Mouse (Mus musculus) megakaryocyte, embryonic 14.5 days (primary cell): Measurements from ENCODE around the gene Sugp1.

Source experiments
- FLI1 ChIP-seq: IDR thresholded peaks from 2 replicates; pipeline ENCODE4 v1.6.1; 2012; ENCODE audit warnings: low read length, inconsistent platforms, mixed read lengths
- GATA1 ChIP-seq: IDR thresholded peaks from 3 replicates; pipeline ENCODE4 v1.6.1; 2012; ENCODE audit warnings: mixed read lengths, low read length, inconsistent platforms, borderline replicate concordance

- no peak for TF ChIP-seq GATA1
- no peak for TF ChIP-seq FLI1
Measured at GRCm38 (mm10) chr8:70041885-70042546, 597 bp upstream of the Sugp1 start.
